Mouse (Mus musculus): Measurements from ENCODE around the gene Cmc4. TPM values are rescaled to one million over a fixed set of nuclear protein-coding genes. Genes with fewer than 3 reads are reported as not detected.

The Cmc4 gene
- polyA plus RNA-seq (2017; shearing (Covaris generic)) = 10 to 100 TPM; 20.7 to 23.5 TPM

DNA sequence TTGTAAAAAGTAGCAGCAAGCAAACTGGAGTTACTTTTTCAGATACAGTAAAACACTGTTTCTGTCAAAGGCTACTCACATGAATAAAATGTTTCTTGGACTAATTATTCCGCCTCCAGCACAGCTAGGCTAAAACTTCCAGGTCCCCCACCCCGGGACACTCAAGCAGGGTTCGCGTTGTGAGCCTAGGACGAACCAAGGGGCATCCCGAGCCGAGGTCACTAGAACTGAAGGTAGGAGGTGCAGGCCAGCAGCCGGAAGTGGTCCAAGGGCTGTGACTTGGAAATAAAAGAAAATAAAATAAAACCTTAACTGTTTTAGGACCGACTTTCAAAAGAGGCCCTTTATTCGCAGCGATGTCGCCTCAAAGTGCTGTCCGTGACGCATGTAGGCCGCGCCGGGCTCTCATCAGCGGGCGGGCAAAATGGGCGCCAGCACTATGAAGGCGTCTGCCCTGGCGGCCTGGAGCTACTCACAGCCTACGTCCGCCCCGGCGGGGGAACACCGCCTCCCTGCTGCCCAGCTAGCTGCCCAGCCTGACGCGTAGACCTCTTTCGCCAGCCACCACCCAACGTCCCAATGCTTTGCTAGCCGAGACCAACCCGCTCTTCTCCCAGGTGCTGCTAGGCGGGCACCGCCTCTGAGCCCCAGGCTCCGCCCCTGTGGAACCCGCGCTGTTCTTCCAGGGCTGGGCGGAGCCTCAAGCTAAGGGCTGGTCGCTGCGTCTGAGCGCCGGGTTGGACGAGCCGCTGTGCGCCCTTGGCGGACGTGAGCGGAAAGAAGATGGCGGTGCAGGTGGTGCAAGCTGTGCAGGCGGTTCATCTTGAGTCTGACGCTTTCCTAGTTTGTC is at the start of gene Cmc4, which contains the start of the genes Mtcp1 and Brcc3:
TSS of gene Cmc4 (minus strand) at position 649 of the 850 bp plus-strand sequence.
TSS of gene Mtcp1 (minus strand) at position 653 of the 850 bp plus-strand sequence.
TSS of gene Brcc3 (plus strand) at position 693 of the 850 bp plus-strand sequence.
- ATAC-seq = peak; percentile 97

DNA sequence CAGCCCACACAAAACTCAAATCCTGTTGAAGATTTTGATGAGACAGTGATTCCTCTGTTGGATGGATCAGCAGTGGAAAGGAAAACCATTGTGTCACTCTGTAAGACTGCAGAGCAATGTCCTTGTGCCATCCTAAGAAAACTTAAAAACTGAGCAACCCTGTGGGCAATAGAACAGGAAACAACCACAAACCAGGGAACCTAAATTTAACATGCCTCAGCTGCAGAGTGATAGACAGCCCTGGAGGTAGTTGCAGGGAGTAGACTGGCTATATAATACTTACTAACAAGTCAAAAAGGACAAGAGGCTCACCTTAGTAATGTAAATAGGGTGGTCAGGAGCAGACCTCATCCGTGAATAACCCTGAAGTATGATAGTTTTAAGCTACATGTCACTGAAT is 38.2 kb upstream of the Cmc4 start:
- no peak for ATAC-seq

DNA sequence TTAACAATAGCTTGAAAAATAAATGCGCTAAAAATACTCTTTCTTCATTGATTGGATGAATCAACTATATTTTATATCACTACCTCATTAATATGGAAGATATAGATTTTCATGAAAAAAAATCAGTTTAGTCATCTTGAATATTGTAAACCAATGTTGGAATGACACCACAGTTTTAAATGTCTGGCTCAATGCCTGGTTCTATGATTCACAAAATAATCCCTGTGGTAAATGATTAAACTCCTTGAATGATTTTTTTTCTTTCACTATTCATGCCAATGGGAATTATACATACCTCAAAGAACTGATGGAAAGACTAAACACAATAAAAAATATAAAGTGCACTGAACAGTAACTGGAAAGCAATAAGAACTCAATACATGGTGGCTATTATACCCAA is 6.7 kb downstream of the Cmc4 start:
- ATAC-seq = no peak

DNA sequence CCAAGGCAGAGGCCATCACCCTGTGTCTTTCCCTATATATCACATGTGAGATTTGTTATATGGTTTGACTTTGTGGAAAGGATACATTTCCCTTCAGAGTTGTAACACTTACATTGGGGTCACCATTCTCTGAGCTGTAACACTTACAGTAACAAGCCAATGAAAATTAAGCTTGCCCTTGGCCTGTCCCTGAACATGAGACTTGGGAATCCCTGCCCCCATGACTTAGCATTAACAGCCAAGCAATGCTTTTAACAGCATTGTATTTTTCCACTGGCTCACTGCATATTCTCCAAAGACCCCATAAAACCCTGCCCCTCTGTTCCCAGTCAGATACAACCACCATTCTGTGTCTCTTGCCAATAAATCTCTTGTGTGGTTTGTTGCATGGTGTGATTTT is 13.0 kb downstream of the Cmc4 start:
- ATAC-seq = no peak

DNA sequence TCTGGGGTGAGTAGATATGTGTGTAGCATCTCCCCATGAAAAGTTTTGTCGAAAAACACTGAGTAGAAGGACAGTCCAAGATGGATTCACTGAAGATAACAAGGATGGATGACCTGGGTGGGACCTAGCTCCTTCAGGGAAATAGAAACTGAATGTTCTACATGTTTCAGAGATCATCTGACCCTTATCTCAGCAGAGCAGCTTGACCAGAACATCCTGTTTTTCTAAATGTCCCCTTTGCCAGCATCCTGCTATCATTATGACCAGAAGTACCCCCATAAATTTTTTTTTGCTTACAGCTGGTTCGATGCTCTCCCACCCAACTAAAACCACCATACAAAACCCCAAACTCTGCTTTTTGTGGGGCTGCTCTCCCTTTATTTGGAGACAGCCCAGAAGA is 13.7 kb downstream of the Cmc4 start:
- no peak for ATAC-seq

DNA sequence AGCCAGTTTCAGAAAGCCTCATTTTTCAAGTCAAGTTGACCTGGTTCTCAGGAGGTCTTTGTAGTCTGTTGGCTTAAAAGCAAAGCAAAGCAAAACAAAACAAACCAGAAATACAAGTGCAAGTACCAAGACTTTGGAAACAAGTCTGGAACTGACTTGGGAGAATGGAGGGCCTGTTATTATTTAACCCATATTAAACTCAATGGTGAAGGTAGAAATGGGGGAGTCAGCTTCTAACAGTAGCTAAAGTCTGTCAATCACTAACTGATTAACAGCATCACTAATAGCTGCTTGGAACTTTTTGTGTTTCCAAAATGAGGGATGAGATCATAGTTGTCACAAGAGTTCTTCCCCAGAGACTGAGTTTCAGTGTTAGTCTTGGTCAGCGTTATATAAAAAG is 16.9 kb downstream of the Cmc4 start:
- ATAC-seq = no peak

GRCm38 (mm10) chrX:75382195-75382771 is 34.1 kb downstream of the Cmc4 start, which contains the start of the genes Fundc2 and F8:
Gene Fundc2 (plus strand): TSS chrX:75382399.
Gene F8 (minus strand): TSS chrX:75382615.
- peak; percentile 98 for ATAC-seq

DNA sequence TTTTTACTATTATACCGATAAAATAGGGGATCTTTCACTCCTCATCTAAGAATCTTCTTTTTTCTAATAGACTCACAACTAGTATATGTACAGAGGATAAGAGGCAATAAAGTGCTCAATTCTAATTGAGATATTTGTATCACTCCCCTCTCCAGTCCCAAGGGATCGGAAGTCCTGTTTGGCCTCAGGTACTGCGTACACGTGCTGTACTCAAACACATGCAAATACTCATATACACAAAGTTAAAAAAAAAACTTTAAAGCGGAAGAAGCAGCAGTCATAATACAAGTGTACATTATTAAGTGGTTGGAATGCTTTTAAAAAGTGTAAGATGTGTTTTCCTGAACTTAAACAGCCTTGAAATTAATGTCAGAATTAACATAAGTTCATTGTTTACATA is 34.7 kb downstream of the Cmc4 start:
- peak; percentile 24 for ATAC-seq

- no peak for ATAC-seq
Observed at GRCm38 (mm10) chrX:75381176-75381575, 35.2 kb downstream of the Cmc4 start.

GRCm38 (mm10) chrX:75376815-75377214 is 39.6 kb downstream of the Cmc4 start:
- no peak for ATAC-seq

DNA sequence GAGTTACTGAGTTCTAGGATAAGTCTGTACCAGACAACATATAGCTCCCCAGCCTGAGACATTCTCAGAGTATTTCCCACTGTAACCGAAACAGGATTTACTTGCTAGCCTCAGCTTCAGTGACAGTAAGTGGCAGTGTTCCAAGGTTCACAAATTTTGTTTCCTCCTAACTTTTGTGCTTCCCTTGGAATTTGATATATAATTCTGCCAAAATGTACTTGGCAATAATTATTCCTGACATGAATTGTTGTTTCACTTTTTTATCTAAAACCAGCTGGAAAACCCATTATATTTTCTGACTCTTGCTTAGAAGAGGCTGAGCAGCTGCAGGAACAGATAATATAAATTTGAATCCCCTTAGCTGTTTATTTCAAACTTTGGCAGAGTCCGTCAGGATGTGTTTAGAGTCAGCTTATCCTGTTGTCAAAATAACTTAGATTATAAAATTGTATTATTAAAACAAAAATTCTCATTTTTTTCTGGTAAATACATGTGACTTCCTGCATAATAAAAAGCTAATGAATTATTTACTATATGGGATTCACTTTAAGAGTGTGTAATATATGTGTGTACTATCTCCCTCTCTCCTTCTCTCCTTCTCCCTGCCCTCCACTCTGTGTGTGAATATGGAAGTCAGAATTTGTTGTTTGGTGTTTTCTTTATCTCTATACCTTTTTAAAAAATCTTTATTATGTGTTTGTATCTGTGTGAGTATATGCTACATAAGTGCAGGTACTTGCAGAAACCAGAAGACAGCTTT is 43.5 kb downstream of the Cmc4 start:
- no peak for ATAC-seq

DNA sequence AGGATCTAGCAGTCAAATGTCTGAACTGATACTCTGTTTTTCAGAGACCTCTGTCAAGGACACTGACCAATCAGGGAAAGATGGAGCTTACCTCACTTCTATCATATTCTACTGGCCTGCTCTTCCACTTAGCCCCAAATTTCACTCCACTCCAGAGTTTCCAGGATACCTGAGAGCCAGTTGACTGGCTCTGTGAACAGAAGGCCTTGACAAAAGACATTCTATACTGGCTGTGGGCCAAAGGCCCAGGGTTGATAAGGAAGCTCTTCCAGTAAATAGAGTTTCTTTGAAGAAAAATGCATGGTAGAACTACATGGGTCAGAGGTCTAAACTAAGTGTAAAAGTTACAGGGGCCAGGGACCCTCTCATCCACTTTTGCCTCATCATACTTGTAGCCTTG is 46.2 kb downstream of the Cmc4 start:
- ATAC-seq = no peak

Other genes with a start within 250 kb of the Cmc4 start
- 100 to 1,000 TPM in 1 of 2 experiments, 10 to 100 TPM in 1; 81.2 to 141 TPM for gene Fundc2, start 34.2 kb downstream of the Cmc4 start, polyA plus RNA-seq (2017; shearing (Covaris generic))
- 1 to 10 TPM in 1 of 2 experiments, under 1 TPM in 1; 0.86 to 1.1 TPM for gene F8, start 34.0 kb downstream of the Cmc4 start, polyA plus RNA-seq (2017; shearing (Covaris generic))
- 1 to 10 TPM; 8.4 to 8.8 TPM for gene Mtcp1, start within 50 bp of the Cmc4 start, polyA plus RNA-seq (2017; shearing (Covaris generic))
- 10 to 100 TPM; 58.3 to 60.1 TPM for gene Brcc3, start within 50 bp of the Cmc4 start, polyA plus RNA-seq (2017; shearing (Covaris generic))
- 100 to 1,000 TPM; 134 to 147 TPM for gene Vbp1, start 97.7 kb upstream of the Cmc4 start, polyA plus RNA-seq (2017; shearing (Covaris generic))
- gene Rab39b, start 161.6 kb upstream of the Cmc4 start, polyA plus RNA-seq (2017; shearing (Covaris generic)) = 1 to 10 TPM; 2.0 to 2.5 TPM

Data from activated CD4-positive, CD25-positive, alpha-beta regulatory T cell, adult 4 months (primary cell).